Mouse (Mus musculus) embryonic facial prominence, embryonic 13.5 days (tissue): ENCODE data around the gene Slc25a28. TPM values are rescaled to one million over a fixed set of nuclear protein-coding genes. Genes with fewer than 3 reads are reported as not detected.

Experiments used
- ATAC-seq: fragments of 200-750 bp; cut with Nextera tagmentation; 2 replicates; pipeline ENCODE4 v1.8.0; 2017; ENCODE audit warnings: low read depth; ENCODE audit not compliant: insufficient number of reproducible peaks, insufficient read depth, low FRiP score, low TSS enrichment
- H3K27ac ChIP-seq: fragments of 300-500 bp; sonication (generic); 2 replicates; pipeline ENCODE4 v1.5.1; 2015; ENCODE audit warnings: moderate library complexity, mild to moderate bottlenecking, inconsistent platforms
- H3K27me3 ChIP-seq: fragments of 300-500 bp; sonication (generic); 2 replicates; pipeline ENCODE4 v1.6.1; 2015; ENCODE audit warnings: mild to moderate bottlenecking, inconsistent platforms
- H3K36me3 ChIP-seq: fragments of 300-500 bp; sonication (generic); 2 replicates; pipeline ENCODE4 v1.6.1; 2015; ENCODE audit warnings: mild to moderate bottlenecking, inconsistent platforms
- H3K4me1 ChIP-seq: fragments of 300-500 bp; sonication (generic); 2 replicates; pipeline ENCODE4 v1.6.1; 2015; ENCODE audit warnings: inconsistent platforms
- H3K4me2 ChIP-seq: fragments of 300-500 bp; sonication (generic); 2 replicates; pipeline ENCODE4 v1.6.1; 2015; ENCODE audit warnings: moderate library complexity, mild to moderate bottlenecking, inconsistent platforms
- H3K4me3 ChIP-seq: fragments of 300-500 bp; sonication (generic); 2 replicates; pipeline ENCODE4 v1.5.1; 2015; ENCODE audit warnings: mild to moderate bottlenecking, inconsistent platforms
- H3K9ac ChIP-seq: fragments of 300-500 bp; sonication (generic); 2 replicates; pipeline ENCODE4 v1.6.1; 2015; ENCODE audit warnings: mild to moderate bottlenecking, inconsistent platforms
- H3K9me3 ChIP-seq: fragments of 300-500 bp; sonication (generic); 2 replicates; pipeline ENCODE4 v1.6.1; 2016; ENCODE audit warnings: inconsistent platforms
- WGBS: fragments of 180-500 bp; shearing (Covaris S2); methylation state at CpG from one replicate; pipeline ENCODE4 v1.1.7; 2015; ENCODE audit warnings: mixed read lengths; 5-methylcytosine and 5-hydroxymethylcytosine counted together
- polyA plus RNA-seq: library from polyadenylated mRNA; unstranded; fragments of >200 nt; fragmentation: Nextera tagmentation; extraction: Ambion mirVana; gene quantifications from 2 replicates; pipeline ENCODE4 v1.2.1, GENCODE M21; 2015

The Slc25a28 gene
- polyA plus RNA-seq, 1 experiment from 2014 or later, result 16.5 TPM

- no peak overlapping the region for H3K4me3 ChIP-seq
- ATAC-seq, result no peak
- WGBS, result 90% methylated on average over 3 of the region's 3 CpGs
- H3K4me1 ChIP-seq, result no peaks in the 10 kb centered on the region
- H3K9me3 ChIP-seq, result no peaks in the 10 kb centered on the region
- no peak overlapping the region for H3K4me2 ChIP-seq
- no peaks in the 10 kb centered on the region for H3K36me3 ChIP-seq
- no peak overlapping the region for H3K9ac ChIP-seq
- peaks cover 37% of the 10 kb centered on the region for H3K27me3 ChIP-seq
- H3K27ac ChIP-seq, result no peak overlapping the region
Measured at GRCm38 (mm10) chr19:43627345-43627744, 47.3 kb downstream of the Slc25a28 start.

- no peak overlapping the region for H3K4me2 ChIP-seq
- H3K36me3 ChIP-seq, result no peaks in the 10 kb centered on the region
- H3K27me3 ChIP-seq, result peaks cover 49% of the 10 kb centered on the region
- H3K4me3 ChIP-seq, result no peak overlapping the region
- WGBS, result 29% methylated on average over 3 of the region's 3 CpGs
- ATAC-seq, result no peak
- no peaks in the 10 kb centered on the region for H3K9me3 ChIP-seq
- no peak overlapping the region for H3K27ac ChIP-seq
- H3K4me1 ChIP-seq, result no peaks in the 10 kb centered on the region
- no peak overlapping the region for H3K9ac ChIP-seq
Measured at GRCm38 (mm10) chr19:43626160-43626559, 48.5 kb downstream of the Slc25a28 start.

- no peak for ATAC-seq
- Histone ChIP-seq H3K4me2 (no peak overlapping the region), H3K9ac (no peak overlapping the region), H3K27me3 (peaks cover 62% of the 10 kb centered on the region), H3K4me1 (no peaks in the 10 kb centered on the region), H3K9me3 (no peaks in the 10 kb centered on the region), H3K4me3 (no peak overlapping the region), H3K36me3 (no peaks in the 10 kb centered on the region), H3K27ac (no peak overlapping the region)
- 51% methylated on average over 4 of the region's 4 CpGs for WGBS
Measured at GRCm38 (mm10) chr19:43623913-43624312, 50.8 kb downstream of the Slc25a28 start.

- H3K4me2 ChIP-seq, result no peak overlapping the region
- no peaks in the 10 kb centered on the region for H3K36me3 ChIP-seq
- no peak overlapping the region for H3K27ac ChIP-seq
- no peaks in the 10 kb centered on the region; the same call in 1 of the 2 replicates for H3K9me3 ChIP-seq
- H3K4me1 ChIP-seq, result peaks cover 14% of the 10 kb centered on the region
- H3K9ac ChIP-seq, result no peak overlapping the region
- ATAC-seq, result no peak
- H3K4me3 ChIP-seq, result no peak overlapping the region
- 4% methylated on average over 18 of the region's 18 CpGs for WGBS
- peaks cover 98% of the 10 kb centered on the region for H3K27me3 ChIP-seq
Measured at GRCm38 (mm10) chr19:43619916-43620479, 54.7 kb downstream of the Slc25a28 start.

GRCm38 (mm10) chr19:43618505-43619030 is 56.1 kb downstream of the Slc25a28 start:
- H3K27me3 ChIP-seq, result peaks cover 100% of the 10 kb centered on the region
- ATAC-seq, result no peak
- 4% methylated on average over 5 of the region's 5 CpGs for WGBS

GRCm38 (mm10) chr19:43617761-43618349 is 56.8 kb downstream of the Slc25a28 start:
- H3K4me3 ChIP-seq, result no peak overlapping the region
- 39% methylated on average over 10 of the region's 10 CpGs for WGBS

More at GRCm38 (mm10) chr19:43618505-43619030, 56.1 kb downstream of the Slc25a28 start:
- Histone ChIP-seq H3K4me3 (no peak overlapping the region), H3K9ac (no peak overlapping the region), H3K4me1 (peaks cover 23% of the 10 kb centered on the region), H3K4me2 (no peak overlapping the region), H3K36me3 (no peaks in the 10 kb centered on the region), H3K9me3 (no peaks in the 10 kb centered on the region; the same call in 1 of the 2 replicates), H3K27ac (no peak overlapping the region)

GRCm38 (mm10) chr19:43616889-43617288 is 57.8 kb downstream of the Slc25a28 start:
- WGBS, result 0% methylated on average over 12 of the region's 12 CpGs
- Histone ChIP-seq H3K4me3 (peak overlapping the region; percentile 39), H3K9ac (no peak overlapping the region), H3K4me1 (peaks cover 33% of the 10 kb centered on the region), H3K27me3 (peaks cover 100% of the 10 kb centered on the region), H3K4me2 (peak overlapping the region; percentile 56), H3K36me3 (no peaks in the 10 kb centered on the region), H3K9me3 (no peaks in the 10 kb centered on the region; the same call in 1 of the 2 replicates), H3K27ac (no peak overlapping the region)
- no peak for ATAC-seq

More at GRCm38 (mm10) chr19:43617761-43618349, 56.8 kb downstream of the Slc25a28 start:
- Histone ChIP-seq H3K27me3 (peaks cover 100% of the 10 kb centered on the region), H3K36me3 (no peaks in the 10 kb centered on the region), H3K4me1 (peaks cover 24% of the 10 kb centered on the region), H3K4me2 (no peak overlapping the region), H3K9me3 (no peaks in the 10 kb centered on the region; the same call in 1 of the 2 replicates), H3K9ac (no peak overlapping the region), H3K27ac (no peak overlapping the region)
- no peak for ATAC-seq

GRCm38 (mm10) chr19:43616415-43616861 is 58.2 kb downstream of the Slc25a28 start:
- H3K4me2 ChIP-seq, result peak overlapping the region; percentile 56
- peak overlapping the region; percentile 49; the same call in 1 of the 2 replicates for H3K9ac ChIP-seq
- H3K4me1 ChIP-seq, result peaks cover 33% of the 10 kb centered on the region
- H3K27ac ChIP-seq, result no peak overlapping the region
- no peaks in the 10 kb centered on the region; the same call in 1 of the 2 replicates for H3K9me3 ChIP-seq
- H3K4me3 ChIP-seq, result peak overlapping the region; percentile 39
- H3K36me3 ChIP-seq, result no peaks in the 10 kb centered on the region
- H3K27me3 ChIP-seq, result peaks cover 100% of the 10 kb centered on the region
- ATAC-seq, result no peak
- WGBS, result under 1% methylated on average over 35 of the region's 35 CpGs

GRCm38 (mm10) chr19:43615571-43616414 is 58.9 kb downstream of the Slc25a28 start:
- Histone ChIP-seq H3K4me2 (peak overlapping the region; percentile 56), H3K4me3 (peak overlapping the region; percentile 39), H3K4me1 (peaks cover 33% of the 10 kb centered on the region), H3K9ac (peak overlapping the region; percentile 49; the same call in 1 of the 2 replicates), H3K27me3 (peaks cover 100% of the 10 kb centered on the region), H3K27ac (no peak overlapping the region), H3K9me3 (no peaks in the 10 kb centered on the region; the same call in 1 of the 2 replicates), H3K36me3 (no peaks in the 10 kb centered on the region)
- no peak for ATAC-seq
- under 1% methylated on average over 33 of the region's 34 CpGs for WGBS

- no peak overlapping the region for H3K27ac ChIP-seq
- no peak for ATAC-seq
- H3K27me3 ChIP-seq, result peaks cover 100% of the 10 kb centered on the region
- H3K4me1 ChIP-seq, result peaks cover 39% of the 10 kb centered on the region
- H3K9ac ChIP-seq, result 0 out of 2 replicates have a peak overlapping the region, but pooled peaks have one; percentile 49
- no peaks in the 10 kb centered on the region; the same call in 1 of the 2 replicates for H3K9me3 ChIP-seq
- peak overlapping the region; percentile 56 for H3K4me2 ChIP-seq
- under 1% methylated on average over 20 of the region's 20 CpGs for WGBS
- H3K36me3 ChIP-seq, result no peaks in the 10 kb centered on the region
- peak overlapping the region; percentile 39 for H3K4me3 ChIP-seq
Measured at GRCm38 (mm10) chr19:43615074-43615445, 59.6 kb downstream of the Slc25a28 start.
